Mouse (Mus musculus): ENCODE measurements around the gene Antxr1.

DNA sequence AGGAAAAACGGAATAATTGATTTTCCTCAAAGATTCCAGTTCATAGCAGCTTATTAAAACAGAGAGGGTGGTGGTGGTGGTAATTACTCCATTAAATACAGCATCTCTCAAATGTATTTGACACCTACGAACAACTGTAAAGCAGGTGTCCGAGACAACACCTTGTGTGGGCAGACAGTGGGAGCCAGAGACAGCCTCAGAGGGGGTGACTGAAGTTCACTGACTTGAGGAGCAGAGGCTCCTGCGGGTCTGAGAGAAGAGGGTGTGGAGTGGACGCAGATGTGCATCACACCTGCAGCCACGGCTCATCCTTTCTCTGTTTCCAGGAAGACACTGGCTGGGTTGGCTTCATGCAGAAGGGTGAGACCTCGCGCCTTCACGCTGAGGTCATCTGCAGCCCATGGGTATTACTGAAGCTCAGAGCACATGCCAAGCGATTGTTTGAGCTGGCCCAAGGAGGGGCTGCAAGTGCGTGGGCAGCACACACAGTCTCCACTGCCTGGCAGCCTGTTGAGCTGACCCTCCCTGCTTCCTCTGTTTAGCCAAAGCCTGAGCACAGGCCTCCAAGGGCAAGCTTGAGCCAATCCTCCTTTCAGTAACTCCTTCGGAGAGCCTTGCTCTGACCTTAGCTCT, 168.8 kb downstream of the Antxr1 start:
- TF ChIP-seq CTCF (IDR thresholded peaks at IDR 0.05; ENCODE audit: borderline replicate concordance, insufficient read depth, low read length): no peak
- TF ChIP-seq POLR2A (IDR thresholded peaks at IDR 0.05; ENCODE audit: low read depth, low read length): no peak

All from embryonic fibroblast, embryonic 13.5 days (primary cell).